Mouse (Mus musculus): ENCODE measurements around the gene Wdfy1.

GRCm38 (mm10) chr1:79710678-79711077 lies 65.3 kb downstream of the Wdfy1 start:
- TF ChIP-seq GATA1 (IDR thresholded peaks at IDR 0.05; ENCODE audit: low read length): no peak
- no peak for TF ChIP-seq TAL1 (IDR thresholded peaks at IDR 0.05; ENCODE audit: low read length)
